Mouse (Mus musculus): ENCODE data around the gene Lama5. TPM values are rescaled to one million over a fixed set of nuclear protein-coding genes. Genes with fewer than 3 reads are reported as not detected.

Gene Lama5
- polyA plus RNA-seq (2012; rRNA removed; ENCODE audit: low replicate concordance): 65.2 and 108 TPM in 2 replicates

GRCm38 (mm10) chr2:180225762-180226378 lies at the start of gene Lama5:
Gene Lama5 (minus strand): TSS chr2:180225859.

DNA sequence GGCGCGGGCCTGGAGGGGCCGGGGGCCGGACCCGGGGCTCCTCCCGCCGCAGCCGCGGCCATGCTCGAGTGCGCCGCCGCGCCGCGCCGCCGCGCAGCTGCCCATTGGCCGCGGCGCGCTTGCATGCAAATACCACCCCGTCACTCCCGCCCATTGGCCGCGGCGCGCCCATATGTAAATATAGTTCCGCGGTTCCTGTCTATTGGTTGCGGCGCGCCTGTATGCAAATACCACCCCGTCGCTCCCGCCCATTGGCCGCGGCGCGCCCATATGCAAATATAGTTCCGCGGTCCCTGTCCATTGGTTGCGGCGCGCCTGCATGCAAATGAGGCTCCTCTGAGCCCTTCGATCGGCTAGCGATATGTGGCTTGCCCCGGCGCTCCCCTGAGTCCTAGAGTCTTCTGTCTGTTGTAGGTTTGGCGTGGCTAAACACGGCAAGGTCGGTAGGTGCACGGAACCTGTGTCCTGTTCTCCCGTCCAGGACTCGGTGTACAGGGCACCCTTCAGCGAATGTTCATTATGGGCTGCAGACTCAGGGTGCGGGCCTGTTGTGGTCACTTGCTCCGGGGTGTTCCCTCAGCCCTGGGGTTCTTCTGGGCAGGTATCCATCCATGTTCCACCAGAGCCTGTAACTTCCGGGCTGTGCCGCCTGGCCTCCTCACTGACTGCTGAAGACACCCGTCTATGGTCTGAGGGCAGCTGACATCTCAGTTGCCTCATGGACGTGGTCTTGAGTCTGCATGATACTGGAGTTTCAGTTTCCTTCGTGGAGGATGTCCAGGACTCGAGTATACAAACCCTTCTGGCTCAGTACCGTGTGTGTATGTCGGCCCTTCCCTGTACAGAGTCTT lies 48.0 kb upstream of the Lama5 start, which contains the start of gene Cables2:
TSS of gene Cables2 (minus strand) at position 103 of the 851 bp plus-strand sequence.

DNA sequence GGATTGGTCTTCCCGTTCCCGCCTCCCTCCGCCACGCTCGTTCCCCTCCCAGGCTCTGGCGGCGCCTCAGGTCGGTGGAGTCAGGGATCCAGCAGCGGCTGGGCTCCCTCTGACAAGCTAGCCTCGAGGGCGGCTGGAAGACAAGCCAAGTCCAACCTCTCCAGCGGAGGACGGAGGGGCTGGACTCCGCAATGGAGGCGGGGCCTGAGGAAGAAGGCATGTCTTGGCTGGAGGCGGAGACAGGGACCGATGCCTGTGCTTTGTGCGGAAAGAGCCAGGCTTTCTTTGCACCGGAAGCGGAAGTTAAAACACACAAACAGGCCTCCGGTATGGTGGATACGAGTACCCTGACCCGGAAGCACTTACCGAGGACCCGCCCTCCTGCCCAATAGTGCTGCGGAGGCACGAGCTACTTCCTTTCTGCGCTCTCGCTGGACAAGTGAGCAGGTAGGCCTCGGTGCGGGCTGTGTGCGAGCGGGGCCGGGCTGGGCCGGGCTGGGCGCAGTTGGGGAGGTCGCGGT lies 31.4 kb upstream of the Lama5 start, which contains the start of gene Rps21:
TSS of gene Rps21 (plus strand) at position 377 of the 521 bp plus-strand sequence.

GRCm38 (mm10) chr2:180170806-180171521 lies 54.7 kb downstream of the Lama5 start, which contains the start of gene Adrm1:
Gene Adrm1 (plus strand): TSS chr2:180171485.

Other genes with a start within 250 kb of the Lama5 start
- 5.0 and 9.9 TPM in 2 replicates for gene Taf4, start 249.2 kb downstream of the Lama5 start, polyA plus RNA-seq (2012; rRNA removed; ENCODE audit: low replicate concordance)
- gene Lsm14b, start 200.9 kb downstream of the Lama5 start, polyA plus RNA-seq (2012; rRNA removed; ENCODE audit: low replicate concordance): 26.9 and 51.0 TPM in 2 replicates
- 151 and 180 TPM in 2 replicates for gene Psma7, start 183.4 kb downstream of the Lama5 start, polyA plus RNA-seq (2012; rRNA removed; ENCODE audit: low replicate concordance)
- gene Ss18l1, start 183.3 kb downstream of the Lama5 start, polyA plus RNA-seq (2012; rRNA removed; ENCODE audit: low replicate concordance): 6.6 and 8.6 TPM in 2 replicates
- 22.5 and 26.8 TPM in 2 replicates for gene Mtg2, start 155.3 kb downstream of the Lama5 start, polyA plus RNA-seq (2012; rRNA removed; ENCODE audit: low replicate concordance)
- gene Hrh3, start 121.4 kb downstream of the Lama5 start, polyA plus RNA-seq (2012; rRNA removed; ENCODE audit: low replicate concordance): not detected in 2 replicates
- gene Osbpl2, start 106.6 kb downstream of the Lama5 start, polyA plus RNA-seq (2012; rRNA removed; ENCODE audit: low replicate concordance): 28.5 and 35.1 TPM in 2 replicates
- gene Adrm1, start 54.4 kb downstream of the Lama5 start, polyA plus RNA-seq (2012; rRNA removed; ENCODE audit: low replicate concordance): 113 and 131 TPM in 2 replicates
- gene Rps21, start 31.5 kb upstream of the Lama5 start, polyA plus RNA-seq (2012; rRNA removed; ENCODE audit: low replicate concordance): 1,598 and 4,384 TPM in 2 replicates
- 31.9 and 43.6 TPM in 2 replicates for gene Cables2, start 47.6 kb upstream of the Lama5 start, polyA plus RNA-seq (2012; rRNA removed; ENCODE audit: low replicate concordance)
- 1.9 TPM in 1 of 2 replicates, not detected in the other for gene Rbbp8nl, start 64.0 kb upstream of the Lama5 start, polyA plus RNA-seq (2012; rRNA removed; ENCODE audit: low replicate concordance)
- 0.64 and 2.2 TPM in 2 replicates for gene Gata5, start 108.8 kb upstream of the Lama5 start, polyA plus RNA-seq (2012; rRNA removed; ENCODE audit: low replicate concordance)
- 0.57 and 3.6 TPM in 2 replicates for gene Slco4a1, start 230.4 kb upstream of the Lama5 start, polyA plus RNA-seq (2012; rRNA removed; ENCODE audit: low replicate concordance)

Measured in subcutaneous adipose tissue, adult 2 months (tissue).